Mouse (Mus musculus) embryonic fibroblast, embryonic 13.5 days (primary cell): ENCODE results near the gene 5330417H12Rik.
A peak's percentile ranks its signal among the peaks of the same experiment; 100 is the strongest.

ENCODE experiments used
- CTCF ChIP-seq: IDR thresholded peaks from 2 replicates; pipeline ENCODE4 v1.5.1; 2011; ENCODE audit warnings: mild to moderate bottlenecking, control low read depth, low read length, moderate library complexity, borderline replicate concordance; ENCODE audit not compliant: insufficient read depth
- POLR2A ChIP-seq: IDR thresholded peaks from 2 replicates; pipeline ENCODE4 v1.6.1; 2011; ENCODE audit warnings: low read depth, mild to moderate bottlenecking, control low read depth, low read length, moderate library complexity

- peak; percentile 52; the same call in 1 of the 2 replicates for TF ChIP-seq CTCF
- TF ChIP-seq POLR2A: no peak
Observed at GRCm38 (mm10) chr7:107661189-107661842, 36.4 kb upstream of the 5330417H12Rik start.
